ENCODE assay signal across 9 mouse cellular contexts in the genomic region with DNA sequence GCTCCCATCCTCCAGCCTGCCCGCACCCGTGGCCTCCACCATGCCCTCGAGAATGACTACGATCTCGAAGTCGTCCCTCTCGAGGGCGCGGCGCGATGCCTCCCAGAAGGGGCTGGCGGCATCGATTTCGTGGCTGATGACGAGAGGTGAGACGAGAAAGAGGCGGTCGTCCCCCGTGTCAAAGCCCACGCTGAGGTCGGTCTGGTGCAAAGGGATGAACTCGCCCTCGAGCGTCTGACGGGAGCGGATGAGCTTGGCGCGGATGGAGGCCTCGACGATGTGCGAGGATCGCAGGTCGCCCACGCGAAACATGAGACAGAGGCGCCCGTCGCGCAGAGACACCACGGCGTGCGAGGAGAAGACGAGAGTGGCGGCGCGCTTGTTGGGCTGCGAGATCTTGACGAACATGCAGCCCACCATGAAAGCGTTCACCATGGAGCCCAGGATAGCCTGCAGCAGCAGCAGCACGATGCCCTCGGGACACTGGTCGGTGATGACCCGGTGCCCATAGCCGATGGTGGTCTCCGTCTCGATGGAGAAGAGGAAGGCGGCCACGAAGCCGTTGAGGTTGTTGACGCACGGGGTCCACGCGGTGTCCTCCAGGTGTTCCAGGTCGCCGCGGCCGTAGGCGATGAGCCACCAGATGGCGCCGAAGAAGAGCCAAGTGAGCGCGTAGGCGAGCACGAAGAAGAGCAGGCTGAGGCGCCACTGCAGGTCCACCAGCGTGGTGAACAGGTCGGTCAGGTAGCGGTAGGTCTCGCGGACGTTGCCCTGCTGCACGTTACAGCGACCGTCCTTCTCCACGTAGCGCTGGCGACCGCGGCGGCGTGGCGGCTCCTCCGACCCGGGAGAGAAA. TPM values are rescaled to one million over a fixed set of nuclear protein-coding genes. Genes with fewer than 3 reads are reported as not detected.
DNase-seq lines count a peak whose midpoint lies in the region; ATAC-seq and TF ChIP-seq lines count a peak whose summit lies in the region.
"Had no signal": no experiment of that assay in that cellular context is flagged by ENCODE, and none has a peak within 500 bp of the region (broad histone marks: within the 10 kb centered on the region; RNA-seq: fewer than 3 reads in every experiment).

No protein-coding gene starts in this region.

- ATAC-seq in forebrain, postnatal 0 days, result peak; percentile 47
- ATAC-seq in intestine, embryonic 16.5 days, result peak; percentile 75
- ATAC-seq in liver, embryonic 12.5 days, result no peak
- peak; percentile 53; the same call in 1 of the 2 replicates for ATAC-seq in monocyte, adult 5-6 weeks (replicated peaks; ENCODE audit: insufficient number of reproducible peaks, low FRiP score, low TSS enrichment, poor library complexity, severe bottlenecking)
- peak; percentile 75; the same call in 1 of the 2 replicates for ATAC-seq in stomach, embryonic 16.5 days (ENCODE audit: insufficient read depth, low FRiP score)

- peak overlapping the region; percentile 71 for H3K4me2 ChIP-seq in forebrain, postnatal 0 days (ENCODE audit: low read depth)
- peak overlapping the region; percentile 94 for H3K4me2 ChIP-seq in intestine, embryonic 16.5 days (ENCODE audit: low read depth, low read length)
- H3K4me2 ChIP-seq in liver, embryonic 12.5 days, result peak overlapping the region; percentile 64
- H3K4me2 ChIP-seq in stomach, embryonic 16.5 days (ENCODE audit: low read depth, low read length), result peak overlapping the region; percentile 83

- peak overlapping the region; percentile 32 for H3K27ac ChIP-seq in cerebellum, adult 2 months (ENCODE audit: insufficient read depth, low read length)
- H3K27ac ChIP-seq in forebrain, postnatal 0 days (ENCODE audit: low read depth, low read length), result no peak overlapping the region
- H3K27ac ChIP-seq in intestine, embryonic 16.5 days (ENCODE audit: low read length), result no peak overlapping the region
- no peak overlapping the region for H3K27ac ChIP-seq in liver, embryonic 12.5 days
- H3K27ac ChIP-seq in stomach, embryonic 16.5 days (ENCODE audit: low read length), result no peak overlapping the region

- no peaks in the 10 kb centered on the region for H3K36me3 ChIP-seq in forebrain, postnatal 0 days (ENCODE audit: insufficient read depth)
- H3K36me3 ChIP-seq in intestine, embryonic 16.5 days (ENCODE audit: control insufficient read depth, insufficient read depth, low read length), result no peaks in the 10 kb centered on the region
- 0 out of 2 replicates have a peak, but pooled peaks cover under 1% of the 10 kb centered on the region for H3K36me3 ChIP-seq in liver, embryonic 12.5 days
- no peaks in the 10 kb centered on the region for H3K36me3 ChIP-seq in stomach, embryonic 16.5 days (ENCODE audit: control insufficient read depth, insufficient read depth, low read length)

- no peaks in the 10 kb centered on the region for H3K27me3 ChIP-seq in cerebellum, adult 2 months (ENCODE audit: control insufficient read depth, insufficient read depth, low read length)
- H3K27me3 ChIP-seq in forebrain, postnatal 0 days (ENCODE audit: insufficient read depth, low read length), result no peaks in the 10 kb centered on the region
- H3K27me3 ChIP-seq in intestine, embryonic 16.5 days (replicated peaks; ENCODE audit: control insufficient read depth, insufficient read depth, low read length), result peaks cover 46% of the 10 kb centered on the region
- H3K27me3 ChIP-seq in liver, embryonic 12.5 days (replicated peaks), result peaks cover 92% of the 10 kb centered on the region
- H3K27me3 ChIP-seq in stomach, embryonic 16.5 days (ENCODE audit: control insufficient read depth, insufficient read depth, low read length), result peaks cover 45% of the 10 kb centered on the region

- H3K4me1 ChIP-seq in cerebellum, adult 2 months (ENCODE audit: control insufficient read depth, insufficient read depth, low read length), result peaks cover 33% of the 10 kb centered on the region
- H3K4me1 ChIP-seq in forebrain, postnatal 0 days (ENCODE audit: insufficient read depth), result peaks cover 26% of the 10 kb centered on the region
- H3K4me1 ChIP-seq in intestine, embryonic 16.5 days (ENCODE audit: control insufficient read depth, insufficient read depth, low read length), result peaks cover 8% of the 10 kb centered on the region; the same call in 1 of the 2 replicates
- H3K4me1 ChIP-seq in liver, embryonic 12.5 days, result peaks cover 9% of the 10 kb centered on the region
- 0 out of 2 replicates have a peak, but pooled peaks cover 7% of the 10 kb centered on the region for H3K4me1 ChIP-seq in stomach, embryonic 16.5 days (ENCODE audit: control insufficient read depth, insufficient read depth, low read length)

- H3K9ac ChIP-seq in forebrain, postnatal 0 days, result peak overlapping the region; percentile 45
- peak overlapping the region; percentile 62 for H3K9ac ChIP-seq in intestine, embryonic 16.5 days (ENCODE audit: low read depth, low read length)
- H3K9ac ChIP-seq in liver, embryonic 12.5 days, result no peak overlapping the region
- peak overlapping the region; percentile 62 for H3K9ac ChIP-seq in stomach, embryonic 16.5 days (ENCODE audit: low read length)

- no peaks in the 10 kb centered on the region for H3K9me3 ChIP-seq in forebrain, postnatal 0 days (ENCODE audit: low read length)
- peaks cover 3% of the 10 kb centered on the region; the same call in 1 of the 2 replicates for H3K9me3 ChIP-seq in intestine, embryonic 16.5 days (ENCODE audit: control insufficient read depth, low read length)
- H3K9me3 ChIP-seq in liver, embryonic 12.5 days (replicated peaks), result no peaks in the 10 kb centered on the region
- no peaks in the 10 kb centered on the region for H3K9me3 ChIP-seq in stomach, embryonic 16.5 days (replicated peaks; ENCODE audit: control insufficient read depth, low read length)

- H3K4me3 ChIP-seq in cerebellum, adult 2 months (replicated peaks; ENCODE audit: insufficient read depth, low read depth, low read length), result peak overlapping the region; percentile 31
- peak overlapping the region; percentile 43 for H3K4me3 ChIP-seq in forebrain, postnatal 0 days (ENCODE audit: low read depth, low read length)
- peak overlapping the region; percentile 51 for H3K4me3 ChIP-seq in intestine, embryonic 16.5 days (ENCODE audit: low read length)
- H3K4me3 ChIP-seq in liver, embryonic 12.5 days, result peak overlapping the region; percentile 43
- H3K4me3 ChIP-seq in stomach, embryonic 16.5 days (replicated peaks; ENCODE audit: low read length), result peak overlapping the region; percentile 46

- peak; percentile 66 to 75 for DNase-seq in heart, adult 18-20 months
- DNase-seq in heart, adult 8-10 months (ENCODE audit: low spot score), result no peak
- peak; percentile 92 for DNase-seq in cerebellum, adult 2 months
- no peak for DNase-seq in forebrain, postnatal 0 days

- TF ChIP-seq CTCF in cerebellum, adult 2 months (IDR thresholded peaks at IDR 0.05; ENCODE audit: borderline replicate concordance, insufficient read depth, low read depth, low read length), result peak; percentile 67; the same call in 1 of the 2 replicates
- peak; percentile 84 for TF ChIP-seq CTCF in forebrain, postnatal 0 days (IDR thresholded peaks at IDR 0.05; ENCODE audit: low read depth)

- TF ChIP-seq POLR2A in cerebellum, adult 2 months (IDR thresholded peaks at IDR 0.05; ENCODE audit: borderline replicate concordance, insufficient read depth, low read length), result peak; percentile 41; the same call in 1 of the 2 replicates

- 22% methylated on average over 94 of the region's 94 CpGs for WGBS in cerebellum, adult 2 months
- WGBS in forebrain, postnatal 0 days, result 27% methylated on average over 94 of the region's 94 CpGs
- WGBS in intestine, embryonic 16.5 days, result 15% methylated on average over 94 of the region's 94 CpGs
- WGBS in liver, embryonic 12.5 days (ENCODE audit: insufficient replicate concordance), result 15% methylated on average over 94 of the region's 94 CpGs
- 16% methylated on average over 94 of the region's 94 CpGs for WGBS in stomach, embryonic 16.5 days

RNA-seq across cellular contexts. Expression of a gene that starts 3.2 kb away (rescaled TPM):
- not detected for total RNA-seq in heart, adult 18-20 months (2021)
- total RNA-seq in heart, adult 8-10 months (2022), result not detected
- polyA plus RNA-seq in cerebellum, adult 2 months (2012; rRNA removed), result 116 and 130 TPM in 2 replicates
- total RNA-seq in forebrain, postnatal 0 days (2014; rRNA removed), result 7.5 and 8.6 TPM in 2 replicates
- polyA plus RNA-seq in forebrain, postnatal 0 days (2015; fragmentation: Nextera tagmentation; extraction: Ambion mirVana), result 2.9 and 4.8 TPM in 2 replicates
- not detected in 2 replicates for polyA plus RNA-seq in intestine, embryonic 16.5 days (2015; fragmentation: Nextera tagmentation; extraction: Ambion mirVana)
- not detected in 2 replicates for polyA plus RNA-seq in liver, embryonic 12.5 days (2016; fragmentation: Nextera tagmentation; extraction: Ambion mirVana)
- total RNA-seq in monocyte, adult 5-6 weeks (2017), result 0.29 TPM in 1 of 3 replicates, not detected in the others
- polyA plus RNA-seq in stomach, embryonic 16.5 days (2015; fragmentation: Nextera tagmentation; extraction: Ambion mirVana), result 0.07 TPM in 1 of 2 replicates, not detected in the other

RNA-seq across cellular contexts. Expression of a gene that starts 15.1 kb away (rescaled TPM):
- total RNA-seq in heart, adult 18-20 months (2021), result under 1 TPM; 0.17 to 0.18 TPM
- under 1 TPM; 0.11 to 0.23 (median 0.16) TPM for total RNA-seq in heart, adult 8-10 months (2022)
- polyA plus RNA-seq in cerebellum, adult 2 months (2012; rRNA removed), result 141 and 174 TPM in 2 replicates
- 3.2 and 4.1 TPM in 2 replicates for total RNA-seq in forebrain, postnatal 0 days (2014; rRNA removed)
- polyA plus RNA-seq in forebrain, postnatal 0 days (2015; fragmentation: Nextera tagmentation; extraction: Ambion mirVana), result 1.4 and 2.9 TPM in 2 replicates
- 0.07 and 0.10 TPM in 2 replicates for polyA plus RNA-seq in intestine, embryonic 16.5 days (2015; fragmentation: Nextera tagmentation; extraction: Ambion mirVana)
- 0.02 and 0.07 TPM in 2 replicates for polyA plus RNA-seq in liver, embryonic 12.5 days (2016; fragmentation: Nextera tagmentation; extraction: Ambion mirVana)
- total RNA-seq in monocyte, adult 5-6 weeks (2017), result not detected in 3 replicates
- polyA plus RNA-seq in stomach, embryonic 16.5 days (2015; fragmentation: Nextera tagmentation; extraction: Ambion mirVana), result 0.07 and 0.19 TPM in 2 replicates
- polyA plus RNA-seq: C2C12 had no signal

RNA-seq across cellular contexts. Expression of a gene that starts 28.0 kb away (rescaled TPM):
- total RNA-seq in heart, adult 18-20 months (2021), result 100 to 1,000 TPM; 496 to 511 TPM
- total RNA-seq in heart, adult 8-10 months (2022), result 100 to 1,000 TPM; 457 to 541 (median 497) TPM
- 535 and 584 TPM in 2 replicates for polyA plus RNA-seq in cerebellum, adult 2 months (2012; rRNA removed)
- 213 and 294 TPM in 2 replicates for total RNA-seq in forebrain, postnatal 0 days (2014; rRNA removed)
- polyA plus RNA-seq in forebrain, postnatal 0 days (2015; fragmentation: Nextera tagmentation; extraction: Ambion mirVana), result 54.4 and 75.2 TPM in 2 replicates
- 3.1 and 3.2 TPM in 2 replicates for polyA plus RNA-seq in intestine, embryonic 16.5 days (2015; fragmentation: Nextera tagmentation; extraction: Ambion mirVana)
- polyA plus RNA-seq in liver, embryonic 12.5 days (2016; fragmentation: Nextera tagmentation; extraction: Ambion mirVana), result 0.24 and 0.36 TPM in 2 replicates
- not detected in 3 replicates for total RNA-seq in monocyte, adult 5-6 weeks (2017)
- polyA plus RNA-seq in stomach, embryonic 16.5 days (2015; fragmentation: Nextera tagmentation; extraction: Ambion mirVana), result 5.7 and 7.5 TPM in 2 replicates

RNA-seq across cellular contexts. Expression of a gene that starts 50.4 kb away (rescaled TPM):
- total RNA-seq in heart, adult 18-20 months (2021), result 1 to 10 TPM; 3.2 to 4.2 TPM
- total RNA-seq in heart, adult 8-10 months (2022), result 1 to 10 TPM; 3.1 to 4.2 (median 3.6) TPM
- polyA plus RNA-seq in cerebellum, adult 2 months (2012; rRNA removed), result 7.5 and 7.9 TPM in 2 replicates
- 10.4 and 14.5 TPM in 2 replicates for total RNA-seq in forebrain, postnatal 0 days (2014; rRNA removed)
- polyA plus RNA-seq in forebrain, postnatal 0 days (2015; fragmentation: Nextera tagmentation; extraction: Ambion mirVana), result 1.9 and 2.3 TPM in 2 replicates
- polyA plus RNA-seq in intestine, embryonic 16.5 days (2015; fragmentation: Nextera tagmentation; extraction: Ambion mirVana), result 5.0 and 5.6 TPM in 2 replicates
- polyA plus RNA-seq in liver, embryonic 12.5 days (2016; fragmentation: Nextera tagmentation; extraction: Ambion mirVana), result 4.3 TPM in 2 replicates
- total RNA-seq in monocyte, adult 5-6 weeks (2017), result 17.5 to 26.9 TPM (median 23.7 TPM) in 3 replicates
- polyA plus RNA-seq in stomach, embryonic 16.5 days (2015; fragmentation: Nextera tagmentation; extraction: Ambion mirVana), result 6.1 and 6.4 TPM in 2 replicates

Comparison
In these comparisons a context has a peak if more than half of its experiments do, and no peak if none do; other contexts are left out.
1. DNase-seq: peak in heart, adult 18-20 months (2 of 2) and cerebellum, adult 2 months (2 of 2); none in heart, adult 8-10 months (single experiment) and forebrain, postnatal 0 days (single experiment).
2. RNA of a gene that starts 3.2 kb away (polyA plus RNA-seq): 116 to 130 TPM in cerebellum, adult 2 months; 2.9 to 4.8 TPM in forebrain, postnatal 0 days, not detected in intestine, embryonic 16.5 days, 0.07 TPM in stomach, embryonic 16.5 days and not detected in liver, embryonic 12.5 days; every median in the first group is over 10 times any median in the second.
3. RNA of a gene that starts 15.1 kb away (polyA plus RNA-seq): 141 to 174 TPM in cerebellum, adult 2 months; 1.4 to 2.9 TPM in forebrain, postnatal 0 days, 0.07 to 0.19 TPM in stomach, embryonic 16.5 days, 0.07 to 0.10 TPM in intestine, embryonic 16.5 days and 0.02 to 0.07 TPM in liver, embryonic 12.5 days; every median in the first group is over 10 times any median in the second.
4. Peak in every context shown above with its lines, with median percentiles within 50 percentile points of each other: H3K4me3 ChIP-seq and H3K4me2 ChIP-seq.